In genomic region chr6:142395756-142396155, GRCm38 (mm10) we compare ENCODE assay signal across 15 mouse cellular contexts. TPM values are rescaled to one million over a fixed set of nuclear protein-coding genes. Genes with fewer than 3 reads are reported as not detected.
"Had no signal": no experiment of that assay in that cellular context is flagged by ENCODE, and none has a peak within 500 bp of the region (broad histone marks: within the 10 kb centered on the region; RNA-seq: fewer than 3 reads in every experiment).

No protein-coding gene starts in this region.

- DNase-seq: gastrocnemius, adult 2 months; gastrocnemius, postnatal 10 days; gastrocnemius, postnatal 25 days; heart, adult 2 months; heart, postnatal 14 days; heart, postnatal 4 days; kidney, adult 18-20 months; kidney, adult 8-10 months; kidney, postnatal 10 days; kidney, postnatal 25 days; layer of hippocampus, adult 9-11 months; layer of hippocampus, postnatal 36 days; left cerebral cortex, postnatal 4 days had no signal

RNA-seq across cellular contexts. Expression of gene Spx, which starts 17.5 kb away (rescaled TPM):
- total RNA-seq: gastrocnemius, adult 2 months; gastrocnemius, postnatal 10 days; granulocyte monocyte progenitor cell, adult 5-6 weeks; heart, adult 2 months; heart, postnatal 14 days; heart, postnatal 4 days; liver, adult 2 months had no signal
